Mouse (Mus musculus): ENCODE data around the gene Pex5. TPM values are rescaled to one million over a fixed set of nuclear protein-coding genes. Genes with fewer than 3 reads are reported as not detected.

The Pex5 gene
- 56.4 and 60.9 TPM in 2 replicates for polyA plus RNA-seq (2012; rRNA removed)

- DNase-seq (ENCODE audit: low read depth): no peak
These were observed at the start of gene Pex5 for GRCm38 (mm10) chr6:124414927-124415325. Gene Pex5 (minus strand): TSS chr6:124415067.

GRCm38 (mm10) chr6:124463881-124464291 lies 49.0 kb upstream of the Pex5 start:
- DNase-seq (ENCODE audit: low read depth): no peak

GRCm38 (mm10) chr6:124459388-124459787 lies 44.5 kb upstream of the Pex5 start:
- no peak for DNase-seq (ENCODE audit: low read depth)

GRCm38 (mm10) chr6:124458505-124458904 lies 43.6 kb upstream of the Pex5 start:
- no peak for DNase-seq (ENCODE audit: low read depth)

- DNase-seq (ENCODE audit: low read depth): no peak
These were observed 43.0 kb upstream of the Pex5 start for GRCm38 (mm10) chr6:124457827-124458226.

- no peak for DNase-seq (ENCODE audit: low read depth)
These were observed 41.4 kb upstream of the Pex5 start for GRCm38 (mm10) chr6:124456243-124456642.

- DNase-seq (ENCODE audit: low read depth): no peak
These were observed 38.9 kb upstream of the Pex5 start for GRCm38 (mm10) chr6:124453756-124454155.

- no peak for DNase-seq (ENCODE audit: low read depth)
These were observed 37.1 kb upstream of the Pex5 start for GRCm38 (mm10) chr6:124451995-124452394.

GRCm38 (mm10) chr6:124449668-124450383 lies 35.0 kb upstream of the Pex5 start:
- DNase-seq (ENCODE audit: low read depth): no peak

- DNase-seq (ENCODE audit: low read depth): no peak
These were observed 34.2 kb upstream of the Pex5 start for GRCm38 (mm10) chr6:124448959-124449667.

- DNase-seq (ENCODE audit: low read depth): no peak
These were observed 33.5 kb upstream of the Pex5 start for GRCm38 (mm10) chr6:124448186-124448852.

- DNase-seq (ENCODE audit: low read depth): no peak
These were observed 32.5 kb upstream of the Pex5 start for GRCm38 (mm10) chr6:124447356-124447755.

- DNase-seq (ENCODE audit: low read depth): no peak
These were observed 31.6 kb upstream of the Pex5 start for GRCm38 (mm10) chr6:124446459-124446858.

- no peak for DNase-seq (ENCODE audit: low read depth)
These were observed 31.2 kb upstream of the Pex5 start for GRCm38 (mm10) chr6:124446024-124446423.

GRCm38 (mm10) chr6:124443338-124443737 lies 28.5 kb upstream of the Pex5 start:
- DNase-seq (ENCODE audit: low read depth): no peak

GRCm38 (mm10) chr6:124436245-124436644 lies 21.4 kb upstream of the Pex5 start:
- no peak for DNase-seq (ENCODE audit: low read depth)

GRCm38 (mm10) chr6:124435173-124435572 lies 20.3 kb upstream of the Pex5 start:
- DNase-seq (ENCODE audit: low read depth): no peak

GRCm38 (mm10) chr6:124433688-124434324 lies 18.9 kb upstream of the Pex5 start:
- DNase-seq (ENCODE audit: low read depth): no peak

- DNase-seq (ENCODE audit: low read depth): no peak
These were observed 16.1 kb upstream of the Pex5 start for GRCm38 (mm10) chr6:124430784-124431495.

- DNase-seq (ENCODE audit: low read depth): no peak
These were observed 15.5 kb upstream of the Pex5 start for GRCm38 (mm10) chr6:124430379-124430778.

GRCm38 (mm10) chr6:124427791-124428576 lies 13.1 kb upstream of the Pex5 start:
- no peak for DNase-seq (ENCODE audit: low read depth)
